Mouse (Mus musculus): Measurements from ENCODE around the gene Rp2.

DNA sequence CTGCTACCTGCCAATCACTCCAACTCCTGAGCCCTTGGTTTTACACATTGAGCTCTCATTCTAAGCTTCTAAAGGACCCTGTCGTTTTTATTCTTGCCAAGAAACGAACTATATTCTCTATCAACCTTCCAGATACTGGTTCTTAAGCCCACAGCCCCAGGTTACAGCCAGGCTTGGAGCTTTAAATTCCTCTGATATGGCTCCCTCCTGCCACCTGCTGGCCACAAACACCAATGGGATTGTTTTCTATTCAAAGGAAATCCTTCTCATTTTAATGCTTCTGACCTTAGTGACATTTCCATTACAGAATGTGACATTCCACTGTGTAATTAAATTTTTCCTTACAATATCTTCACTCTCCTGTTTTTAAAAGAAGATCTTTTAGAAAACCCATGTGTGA is 28.6 kb upstream of the Rp2 start:
- peak; percentile 53 for TF ChIP-seq CTCF (IDR thresholded peaks at IDR 0.05; ENCODE audit: low read depth, low read length)
- no peak for TF ChIP-seq POLR2A (IDR thresholded peaks at IDR 0.05; ENCODE audit: extremely low read depth, insufficient read depth, low read length)
